Mouse (Mus musculus) cerebellum, postnatal 4 days (tissue): ENCODE measurements around the gene Nck2.

Experiments used
- DNase-seq, 2 experiments: peaks; one replicate each; pipeline ENCODE4 v3.0.0; 2022; ENCODE audit warnings: low spot score in 2 of 2, mixed read lengths in 1 of 2

Gene Nck2

DNA sequence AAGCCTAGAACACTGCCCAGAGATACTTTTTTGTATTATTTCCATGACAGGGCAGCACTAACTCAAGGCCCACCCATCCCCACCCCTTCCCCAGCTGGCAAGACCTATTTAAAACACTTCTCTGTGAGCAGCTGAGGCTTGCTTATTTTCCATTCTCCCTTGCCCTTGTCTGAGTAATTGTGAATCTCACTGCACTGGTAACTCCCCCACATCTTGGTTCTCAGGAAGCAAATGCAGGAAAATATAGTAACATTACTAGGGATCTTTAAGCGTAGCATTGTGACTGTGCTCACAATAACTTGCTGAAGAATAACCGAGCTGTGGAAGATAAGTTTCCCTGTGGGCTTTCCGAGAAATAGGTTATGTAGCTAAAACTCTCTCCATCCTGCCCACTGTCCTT is 24.6 kb downstream of the Nck2 start:
- no peak for DNase-seq

DNA sequence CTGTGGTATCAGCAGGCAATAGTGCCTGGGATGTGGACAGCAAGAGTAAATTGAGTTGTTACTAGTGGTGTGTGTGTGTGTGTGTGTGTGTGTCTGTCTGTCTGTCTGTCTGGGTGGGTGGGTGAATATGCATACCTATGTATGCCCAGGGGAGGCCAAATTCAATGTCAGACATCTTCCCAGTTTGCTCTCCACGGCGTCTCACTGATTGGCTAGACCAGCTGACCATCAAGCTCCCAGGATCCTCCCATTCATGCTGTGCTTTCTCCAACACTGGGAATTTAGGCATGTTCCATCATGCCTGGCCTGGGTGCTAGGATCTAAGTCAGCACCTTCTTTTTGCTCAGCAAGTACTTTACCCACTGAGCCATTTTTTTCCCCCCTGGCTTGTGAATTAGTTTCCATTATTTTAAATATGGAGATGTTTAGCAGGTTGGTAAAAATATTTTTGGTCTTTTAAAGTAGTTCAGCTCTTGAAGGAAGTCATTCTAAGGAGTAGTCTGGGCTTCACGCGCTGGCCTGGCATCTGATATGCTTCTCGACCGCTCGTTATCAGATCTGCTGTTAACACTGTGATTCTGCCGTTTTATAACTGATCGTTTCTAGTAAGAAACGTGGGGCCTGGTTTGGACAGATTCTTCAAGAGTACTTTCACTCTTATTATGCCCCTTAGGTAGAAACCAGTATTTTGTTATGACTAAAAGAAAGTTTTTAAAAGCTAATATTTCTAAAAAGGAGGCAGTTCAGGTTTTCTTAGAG is 26.2 kb downstream of the Nck2 start:
- no peak for DNase-seq

DNA sequence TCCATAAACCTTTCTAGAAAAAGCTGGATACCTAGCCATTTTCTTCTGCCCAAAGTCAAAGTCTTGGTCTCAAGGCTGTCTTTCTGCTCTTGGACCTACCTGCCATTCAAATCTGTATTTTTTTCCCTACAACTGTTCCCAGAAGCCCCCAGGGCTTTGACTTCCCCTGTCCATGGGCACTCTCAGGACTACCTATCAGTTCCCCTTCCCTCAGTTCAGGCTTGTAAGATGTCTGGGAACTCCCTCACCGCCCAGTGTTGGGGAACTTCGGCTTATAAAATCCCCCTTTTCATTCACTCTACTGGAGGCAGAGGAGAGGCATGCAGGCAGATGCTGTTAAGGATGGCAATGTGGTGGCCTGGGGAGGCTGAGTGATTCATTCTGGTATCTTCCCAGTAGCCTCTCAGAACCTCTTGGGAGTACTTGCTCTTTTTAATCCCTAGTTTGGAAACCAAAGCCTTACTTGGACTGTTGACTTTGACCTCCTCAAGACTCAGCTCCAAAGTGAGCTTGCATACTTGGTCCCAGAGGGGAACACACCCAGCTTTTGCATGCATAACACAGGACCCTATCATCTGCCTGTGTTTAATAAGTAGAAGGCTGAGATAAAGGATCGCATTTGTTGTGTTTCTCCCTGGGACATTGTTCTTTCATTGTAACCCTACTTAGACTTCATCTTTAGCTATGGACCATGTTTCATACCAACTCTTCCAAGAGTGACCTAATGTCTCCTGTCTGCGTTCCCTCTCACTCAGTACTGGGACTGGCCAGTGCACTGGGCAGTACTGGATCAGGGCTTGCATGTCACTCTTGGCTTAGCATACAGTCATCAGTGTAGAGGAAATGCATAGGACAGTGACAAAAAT is 27.0 kb downstream of the Nck2 start:
- DNase-seq: no peak

DNA sequence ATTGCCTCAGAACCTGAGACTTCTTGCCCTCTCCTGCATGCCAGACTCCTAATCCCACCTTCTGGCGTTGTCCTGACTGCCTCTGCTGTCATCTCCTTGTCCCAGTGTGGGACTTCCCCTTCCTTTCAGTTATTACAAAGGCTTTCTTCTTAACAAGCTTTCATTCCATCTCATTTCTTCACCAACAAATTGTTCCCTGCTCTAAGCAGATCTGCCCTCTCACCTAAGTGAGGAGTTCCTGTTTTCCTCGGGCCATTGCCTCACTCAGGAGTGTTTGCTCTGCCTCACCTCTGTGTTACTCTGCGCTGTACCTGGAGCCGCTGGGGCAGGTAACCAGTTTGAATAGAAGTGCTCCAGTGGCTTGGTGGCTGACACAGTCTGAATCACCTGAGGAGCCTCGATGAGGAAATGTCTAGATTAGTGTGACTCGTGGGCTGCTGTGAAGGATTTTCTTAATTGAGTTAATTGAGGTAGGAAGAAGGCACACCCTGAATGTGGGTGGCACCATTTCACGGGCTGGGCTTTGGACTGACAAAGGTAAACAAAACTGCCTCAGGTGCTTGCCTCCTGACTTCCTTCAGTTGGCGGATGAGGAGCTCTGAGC is 27.8 kb downstream of the Nck2 start:
- DNase-seq: no peak

DNA sequence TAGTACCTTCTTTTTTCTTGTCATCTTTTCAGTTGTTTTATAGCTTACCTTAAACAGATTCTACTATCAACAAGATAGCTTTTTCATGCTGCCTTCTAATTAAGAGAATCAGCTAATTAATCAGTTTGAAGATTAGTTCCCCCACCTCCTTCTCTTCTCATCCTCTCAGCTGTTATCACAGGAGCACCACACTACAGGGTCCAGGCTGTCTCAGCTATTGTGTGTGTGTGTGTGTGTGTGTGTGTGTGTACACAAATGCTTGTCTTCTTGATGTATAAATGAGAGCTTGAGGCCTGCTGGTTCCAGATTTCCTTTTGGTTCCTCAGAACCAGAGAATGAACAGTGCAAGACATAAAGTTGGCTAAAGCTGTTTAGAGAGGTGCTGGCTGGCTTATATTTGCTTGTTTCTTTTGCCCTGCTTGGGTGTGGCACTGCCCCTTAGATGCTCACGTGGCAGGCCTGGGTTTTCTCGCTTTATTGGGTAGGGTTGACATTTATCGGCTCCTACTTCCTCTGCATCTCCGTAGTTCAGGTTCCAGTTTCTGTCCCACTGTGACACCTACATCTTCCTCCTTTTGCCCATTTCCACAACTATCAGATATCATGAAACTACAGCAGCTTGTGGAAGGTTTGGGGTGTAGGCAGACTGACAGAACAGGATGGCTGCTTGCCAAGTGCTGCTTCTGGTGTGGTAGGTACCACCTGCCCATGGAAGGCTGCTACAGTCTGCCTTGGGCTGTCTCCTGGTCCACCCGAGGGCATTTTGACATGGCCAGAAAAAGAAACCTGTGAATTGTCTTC is 29.6 kb downstream of the Nck2 start:
- peak in 1 of 2 experiments; percentile 53 for DNase-seq

DNA sequence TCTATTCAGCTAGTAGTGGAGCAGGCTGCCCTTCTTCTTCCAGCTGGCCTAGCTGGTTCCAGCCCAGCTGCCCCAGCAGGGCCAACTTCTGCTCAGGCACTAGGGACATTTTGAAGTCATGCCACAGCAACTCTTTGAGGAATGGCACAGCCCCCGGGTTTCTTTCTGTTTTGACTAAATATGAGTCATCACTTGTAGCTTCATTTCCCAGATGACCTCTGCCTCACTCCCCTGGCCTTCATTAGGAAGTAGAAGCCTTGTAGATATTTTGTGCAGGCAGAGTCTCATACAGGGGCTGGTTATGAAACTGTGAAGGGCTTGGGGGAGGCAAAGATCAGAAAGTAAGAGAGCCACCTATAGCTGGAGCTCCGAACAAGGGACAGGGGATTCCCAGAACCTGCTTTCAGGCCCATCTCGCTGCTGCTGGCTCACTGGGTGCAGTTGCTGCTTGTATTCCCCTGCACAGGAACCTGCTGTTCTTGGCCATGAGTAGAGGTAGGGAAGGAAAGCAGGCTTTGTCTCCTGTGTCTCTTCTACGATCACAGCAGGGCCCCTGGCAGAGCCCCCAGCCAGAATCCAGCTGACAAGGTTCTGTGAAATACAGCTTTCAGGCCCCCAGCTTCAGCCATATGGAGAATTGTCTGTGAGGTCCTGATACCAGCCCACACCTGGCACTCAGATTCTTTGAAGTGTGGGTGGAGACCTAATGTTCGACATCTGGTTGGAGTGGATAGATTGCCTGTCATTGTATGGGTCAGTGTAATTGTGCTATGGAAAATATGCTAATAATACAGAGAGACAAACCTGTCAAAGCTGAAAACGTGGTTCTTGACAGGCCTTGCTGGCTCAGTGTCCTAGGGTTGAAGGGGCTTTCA is 30.4 kb downstream of the Nck2 start:
- peak in 1 of 2 experiments; percentile 31 for DNase-seq

DNA sequence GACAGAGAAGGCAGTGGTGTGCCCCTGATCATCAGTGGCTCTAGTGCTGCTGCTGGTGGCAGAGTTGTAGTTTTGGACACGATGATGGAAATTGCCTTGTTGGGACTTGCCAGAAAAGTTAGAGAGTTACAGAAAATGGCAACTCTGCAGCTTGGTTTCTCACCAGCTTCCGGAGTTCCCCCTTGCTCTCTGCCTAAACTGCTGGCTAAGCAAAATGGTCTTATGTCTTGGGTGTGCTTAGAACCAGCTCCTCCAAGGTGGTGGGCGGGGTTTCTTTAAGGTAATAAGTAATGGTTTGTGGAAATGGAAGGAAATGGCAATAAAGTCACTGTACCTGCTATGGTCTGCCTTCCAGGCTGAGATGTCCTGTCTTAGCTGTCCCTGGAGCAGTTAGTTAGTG is 33.6 kb downstream of the Nck2 start:
- DNase-seq: no peak

DNA sequence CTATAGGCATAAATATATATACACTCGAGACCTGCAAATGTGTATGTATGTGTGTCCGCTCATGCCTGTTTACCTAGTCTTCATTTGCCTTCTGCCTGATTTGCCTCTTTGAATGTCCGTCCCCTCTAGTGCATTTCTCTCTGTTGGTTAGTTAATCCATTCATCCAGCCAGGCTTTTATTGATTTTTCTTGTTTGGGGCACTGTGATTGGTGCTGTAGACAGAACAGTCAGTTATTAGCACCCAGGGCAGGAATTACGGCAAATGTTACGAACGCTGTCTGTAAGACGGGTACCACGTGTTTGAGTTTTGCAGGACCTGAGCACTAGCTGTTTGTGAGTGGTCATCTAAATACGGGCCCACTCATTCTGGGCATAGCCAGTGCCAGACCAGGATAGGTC is 40.8 kb downstream of the Nck2 start:
- no peak for DNase-seq

DNA sequence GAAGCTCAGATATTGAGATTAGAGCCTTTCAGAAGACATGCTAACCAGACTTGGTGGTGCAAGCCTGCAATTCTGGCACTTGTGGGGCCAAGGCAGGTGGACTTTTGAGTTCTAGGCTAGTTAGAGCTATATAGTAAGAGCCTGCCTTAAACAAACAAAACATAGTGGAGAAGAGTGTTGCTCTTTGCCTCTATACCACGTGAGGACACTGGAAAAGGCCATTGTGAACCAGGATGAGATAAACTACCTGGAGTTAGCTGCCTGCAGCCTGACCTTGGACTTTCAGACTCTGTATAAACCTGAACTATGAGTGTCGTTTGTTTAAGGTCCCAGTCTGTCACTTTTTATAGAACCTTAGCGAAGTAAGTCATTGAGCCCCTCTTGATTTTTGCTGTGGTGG is 42.1 kb downstream of the Nck2 start:
- no peak for DNase-seq

DNA sequence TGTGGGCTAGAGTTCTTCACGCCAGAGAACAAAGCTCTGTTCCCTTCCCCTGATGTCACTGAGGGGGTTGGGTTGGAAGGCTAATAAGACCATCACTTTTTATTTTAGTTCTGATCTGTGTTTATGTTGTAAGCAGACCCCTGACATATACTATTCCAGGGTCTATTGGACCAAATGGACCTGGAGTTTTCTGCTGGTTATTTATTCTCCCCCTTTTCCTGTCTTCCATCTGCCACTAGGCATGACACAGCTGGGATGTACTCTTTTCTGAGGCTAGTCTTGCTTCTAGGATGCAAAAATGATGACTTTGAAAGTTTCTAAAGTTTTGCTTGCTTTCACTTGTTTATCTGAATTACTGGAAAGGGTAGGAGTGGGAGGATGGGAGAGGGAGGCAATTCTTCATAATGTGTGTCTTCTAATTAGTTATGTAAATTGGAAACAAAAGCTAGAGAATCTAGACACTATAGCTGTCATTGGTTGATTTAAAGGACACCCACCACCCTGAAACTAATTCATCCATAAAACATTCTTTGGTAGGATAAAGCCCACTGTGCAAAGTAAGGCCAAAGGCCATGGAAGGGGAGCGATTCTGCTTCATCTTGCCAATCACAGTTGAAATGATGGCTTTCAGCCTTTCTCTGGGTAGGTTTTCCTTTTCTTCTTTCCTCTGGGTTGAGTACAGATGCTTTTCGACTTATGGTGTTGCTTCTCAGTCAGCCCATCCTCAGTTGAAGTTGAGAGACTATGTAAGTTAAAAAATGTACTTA is 42.8 kb downstream of the Nck2 start:
- no peak for DNase-seq

DNA sequence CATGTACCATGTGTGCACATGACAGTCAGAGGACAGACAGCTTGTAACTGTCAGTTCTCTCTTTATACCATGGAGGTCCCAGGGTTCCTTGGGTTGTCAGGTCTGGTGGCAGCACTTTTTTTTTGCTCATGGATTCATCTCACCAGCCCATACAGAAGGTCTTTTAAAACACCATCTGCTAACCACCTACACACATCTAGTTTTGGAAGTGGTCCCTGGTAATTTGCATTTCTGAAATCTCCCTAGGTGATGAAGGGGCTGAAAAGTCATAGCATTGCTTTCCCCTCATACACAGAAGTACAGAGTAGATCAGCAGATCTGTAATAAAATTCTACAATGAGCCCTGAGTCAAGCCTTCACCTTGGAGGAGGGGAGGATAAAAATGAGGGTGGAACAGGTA is 44.9 kb downstream of the Nck2 start:
- DNase-seq: no peak

DNA sequence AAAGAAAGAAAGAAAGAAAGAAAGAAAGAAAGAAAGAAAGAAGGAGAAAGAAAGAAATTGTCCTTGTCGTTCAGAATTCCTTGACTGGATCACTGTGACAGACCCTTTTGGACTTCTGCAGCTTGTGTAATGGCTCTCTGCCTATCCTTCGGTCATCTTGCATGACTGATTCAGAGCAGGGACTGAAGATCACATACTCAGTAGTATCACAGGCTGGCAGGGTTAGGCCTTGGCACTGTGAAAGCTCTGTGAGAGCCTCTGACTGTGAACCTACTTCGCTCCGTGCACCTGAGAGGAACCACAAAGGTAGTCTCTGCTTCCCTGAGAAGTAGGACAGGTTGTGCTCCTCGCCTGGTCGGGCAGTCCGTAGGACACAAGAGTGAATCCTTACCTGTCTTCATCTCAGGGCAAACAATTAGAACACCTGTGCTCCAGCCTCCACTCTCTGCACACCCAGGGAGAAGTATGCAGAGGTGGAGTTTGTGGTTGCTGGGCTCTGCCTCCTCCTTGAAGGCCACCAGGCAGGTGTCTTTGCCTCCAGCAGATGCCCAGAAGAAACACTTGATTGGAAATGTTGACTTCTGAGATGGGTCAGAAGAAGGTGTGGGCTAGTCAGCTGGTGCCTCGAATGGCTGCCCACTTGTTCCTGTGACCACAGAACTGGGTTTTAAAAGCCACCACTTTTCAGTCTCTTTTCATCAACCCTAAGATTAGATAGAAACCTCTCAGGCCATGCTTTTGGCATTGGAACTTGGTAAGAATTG is 47.3 kb downstream of the Nck2 start:
- DNase-seq: no peak

DNA sequence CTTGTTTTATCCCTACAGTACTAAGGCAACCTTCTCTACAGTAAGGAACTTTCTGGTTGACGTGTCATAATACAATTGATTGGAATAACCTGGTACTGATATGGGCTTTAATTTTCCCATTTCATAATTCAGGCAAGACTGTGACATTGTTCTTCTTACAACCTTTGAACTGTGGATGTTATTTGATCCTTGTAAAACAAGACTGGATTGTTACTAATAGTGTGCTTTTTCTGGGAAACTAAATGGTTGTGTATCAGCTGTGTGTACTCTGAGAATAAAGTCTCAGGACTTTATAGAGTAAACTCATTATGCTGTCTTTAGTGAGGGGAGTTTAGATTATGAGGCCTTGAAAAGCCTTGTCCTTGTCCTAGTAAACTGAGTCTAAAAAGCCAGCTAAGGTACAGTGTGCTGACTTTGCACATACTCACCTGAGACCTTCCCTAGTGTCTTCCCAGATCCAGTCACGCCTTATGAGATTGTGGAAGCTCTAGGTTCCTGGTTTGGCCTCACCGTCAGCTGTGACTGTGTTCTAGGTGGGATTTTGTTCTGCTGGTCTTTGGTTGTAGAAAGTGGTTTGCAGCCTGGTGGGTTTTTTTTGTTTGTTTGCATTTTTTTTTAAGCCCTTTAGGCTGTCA is 48.5 kb downstream of the Nck2 start:
- DNase-seq: no peak

DNA sequence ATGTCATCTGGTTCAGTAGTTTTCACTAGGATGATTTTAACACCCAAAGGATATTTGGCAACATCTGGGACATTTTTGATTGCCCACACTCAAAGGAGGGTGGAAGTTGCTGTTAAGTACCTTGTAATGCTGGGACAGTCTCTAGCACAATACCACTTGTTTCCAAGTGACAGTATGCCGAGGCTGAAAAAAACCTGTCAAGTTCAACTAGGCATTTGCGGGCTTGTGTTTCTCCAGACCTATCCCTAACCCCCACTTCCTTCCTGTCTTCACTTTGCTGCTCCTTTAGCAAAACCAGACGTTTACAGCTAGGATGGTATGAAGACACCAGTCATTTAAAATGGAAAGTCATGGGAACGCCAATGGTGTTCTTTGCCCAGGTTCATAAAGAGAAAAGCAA is 51.7 kb downstream of the Nck2 start:
- no peak for DNase-seq

DNA sequence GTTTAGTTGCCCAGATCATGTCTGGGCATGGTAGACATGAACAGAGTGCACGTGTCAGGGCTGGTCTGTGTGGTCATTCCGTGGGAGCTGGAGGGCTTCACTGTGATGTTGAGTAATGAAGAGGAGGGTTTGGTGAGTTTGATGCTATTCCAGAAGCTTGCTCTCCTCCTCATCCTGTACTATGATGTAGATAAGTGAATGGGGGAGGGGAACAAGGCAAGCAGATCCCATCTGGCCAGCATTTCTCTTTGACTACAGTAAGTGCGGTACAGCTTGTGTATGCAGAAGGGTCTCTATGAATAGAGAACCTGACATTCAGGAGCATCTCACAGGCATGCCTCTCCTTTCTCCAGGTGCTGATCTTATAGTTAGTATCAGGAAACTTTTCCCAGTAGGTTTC is 52.6 kb downstream of the Nck2 start:
- no peak for DNase-seq

DNA sequence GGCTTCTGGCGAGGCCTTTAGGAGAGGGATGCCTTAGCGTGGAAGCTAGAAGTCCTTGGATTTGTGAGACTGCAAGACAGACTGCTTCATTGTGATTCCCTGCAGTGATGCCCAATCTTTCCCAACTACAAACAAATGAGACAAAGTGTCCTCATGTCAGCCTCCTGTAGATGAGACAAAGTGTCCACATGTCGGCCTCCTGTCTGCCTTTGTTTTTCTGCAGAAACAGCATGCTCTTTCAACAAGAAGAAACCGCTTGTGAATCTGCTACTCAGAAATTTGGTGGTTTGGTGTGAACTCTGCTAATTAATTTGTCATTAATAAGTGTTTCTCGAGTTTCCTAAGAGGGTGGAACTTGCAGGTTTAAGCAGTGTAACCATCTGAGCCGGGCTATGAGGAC is 53.6 kb downstream of the Nck2 start:
- DNase-seq: no peak

DNA sequence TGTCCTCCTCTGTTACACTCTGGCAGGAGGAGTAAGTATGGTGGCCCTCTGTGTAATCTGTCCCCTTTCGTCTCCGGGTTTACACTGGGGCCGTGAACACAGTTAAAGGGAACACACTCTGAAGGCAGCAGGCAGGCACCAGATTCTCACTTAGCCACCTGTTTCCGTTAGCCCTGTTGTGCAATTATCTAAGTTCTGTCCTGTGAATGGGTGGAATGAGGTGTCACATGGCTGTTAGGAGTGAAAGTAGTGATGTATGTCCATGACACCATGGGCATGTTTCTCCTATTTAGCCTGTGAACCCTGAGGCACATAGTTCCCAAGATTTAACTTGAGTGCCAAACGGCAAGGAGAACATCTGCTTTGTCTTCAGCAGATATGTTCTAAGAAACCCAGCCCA is 55.7 kb downstream of the Nck2 start:
- no peak for DNase-seq

DNA sequence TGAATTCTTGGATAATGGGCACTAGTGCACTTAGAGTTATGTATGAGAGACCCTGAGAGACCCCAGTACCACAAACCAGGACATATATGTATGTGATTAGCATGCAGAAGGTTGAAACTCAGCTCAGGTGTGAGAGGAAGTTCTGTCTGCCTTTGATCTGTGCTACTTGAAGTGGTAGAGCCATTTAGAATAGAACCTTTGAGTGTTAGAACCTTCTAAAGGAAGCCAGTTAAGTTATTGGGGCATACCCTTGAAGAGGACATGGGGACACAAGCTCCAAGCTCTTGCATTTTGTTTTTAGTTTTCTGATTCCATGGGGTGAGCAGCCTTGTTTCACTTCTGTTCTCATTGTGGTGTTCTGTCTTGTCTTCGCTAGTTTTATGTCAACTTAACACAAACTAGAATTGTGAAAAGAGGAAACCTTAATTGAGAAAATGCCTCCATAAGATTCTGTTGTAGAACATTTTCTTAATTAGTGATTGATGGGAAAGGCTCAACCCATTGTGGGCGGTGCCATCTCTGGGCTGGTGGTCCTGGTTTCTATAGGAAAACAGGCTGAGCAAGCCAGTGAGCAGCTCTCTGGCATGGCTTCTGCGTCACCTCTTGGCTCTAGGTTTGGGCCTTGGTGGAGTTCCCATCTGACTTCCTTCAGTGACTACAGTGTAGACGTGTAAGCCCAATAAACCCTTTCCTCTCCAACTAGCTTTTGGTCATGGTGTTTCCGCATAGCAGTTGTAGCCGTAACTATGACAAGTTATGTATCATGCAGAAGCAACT is 57.0 kb downstream of the Nck2 start:
- DNase-seq: no peak
